Mouse (Mus musculus) intestine, postnatal 0 days (tissue): Measurements from ENCODE around the gene Gpc2. TPM values are rescaled to one million over a fixed set of nuclear protein-coding genes. Genes with fewer than 3 reads are reported as not detected.

Source experiments
- ATAC-seq: fragments of 200-750 bp; cut with Nextera tagmentation; 2 replicates; pipeline ENCODE4 v1.8.0; 2017; ENCODE audit warnings: mild to moderate bottlenecking, moderate TSS enrichment, moderate library complexity
- H3K27ac ChIP-seq: fragments of 300-500 bp; sonication (generic); 2 replicates; pipeline ENCODE4 v1.5.1; 2014; ENCODE audit warnings: mild to moderate bottlenecking, low read depth, low read length, moderate library complexity
- H3K27me3 ChIP-seq: fragments of 300-500 bp; sonication (generic); replicated peaks from 2 replicates; pipeline ENCODE4 v1.6.1; 2014; ENCODE audit warnings: low read length, mixed read lengths; ENCODE audit not compliant: control insufficient read depth, insufficient read depth
- H3K36me3 ChIP-seq: fragments of 300-500 bp; sonication (generic); 2 replicates; pipeline ENCODE4 v1.6.1; 2014; ENCODE audit warnings: mild to moderate bottlenecking, moderate library complexity; ENCODE audit not compliant: control insufficient read depth, insufficient read depth
- H3K4me1 ChIP-seq: fragments of 300-500 bp; sonication (generic); replicated peaks from 2 replicates; pipeline ENCODE4 v1.6.1; 2014; ENCODE audit warnings: antibody characterized with exemption, low read length, mixed read lengths; ENCODE audit not compliant: control insufficient read depth, insufficient read depth
- H3K4me2 ChIP-seq: fragments of 300-500 bp; sonication (generic); replicated peaks from 2 replicates; pipeline ENCODE4 v1.6.1; 2014; ENCODE audit warnings: low read depth, mild to moderate bottlenecking, moderate library complexity
- H3K4me3 ChIP-seq: fragments of 300-500 bp; sonication (generic); 2 replicates; pipeline ENCODE4 v1.5.1; 2014; ENCODE audit warnings: low read depth, low read length
- H3K9ac ChIP-seq: fragments of 300-500 bp; sonication (generic); 2 replicates; pipeline ENCODE4 v1.6.1; 2014; ENCODE audit warnings: mild to moderate bottlenecking, low read depth, low read length
- H3K9me3 ChIP-seq: fragments of 300-500 bp; sonication (generic); 2 replicates; pipeline ENCODE4 v1.6.1; 2016; ENCODE audit warnings: mixed run types; ENCODE audit not compliant: control insufficient read depth
- CTCF ChIP-seq: sonication (generic); IDR thresholded peaks from 2 replicates; pipeline ENCODE4 v1.5.1; 2016; ENCODE audit warnings: low read depth, mild to moderate bottlenecking, control low read depth, antibody characterized with exemption, moderate library complexity
- WGBS: fragments of 180-500 bp; shearing (Covaris S2); extraction: QIAGEN DNeasy Blood & Tissue Kit; methylation state at CpG from one replicate; pipeline ENCODE4 v1.1.7; 2014; 5-methylcytosine and 5-hydroxymethylcytosine counted together
- polyA plus RNA-seq: library from polyadenylated mRNA; unstranded; fragments of >200 nt; fragmentation: Nextera tagmentation; extraction: Ambion mirVana; gene quantifications from 2 replicates; pipeline ENCODE4 v1.2.1, GENCODE M21; 2015

Gpc2 gene
- polyA plus RNA-seq, 1 experiment from 2014 or later, result 1.4 TPM

DNA sequence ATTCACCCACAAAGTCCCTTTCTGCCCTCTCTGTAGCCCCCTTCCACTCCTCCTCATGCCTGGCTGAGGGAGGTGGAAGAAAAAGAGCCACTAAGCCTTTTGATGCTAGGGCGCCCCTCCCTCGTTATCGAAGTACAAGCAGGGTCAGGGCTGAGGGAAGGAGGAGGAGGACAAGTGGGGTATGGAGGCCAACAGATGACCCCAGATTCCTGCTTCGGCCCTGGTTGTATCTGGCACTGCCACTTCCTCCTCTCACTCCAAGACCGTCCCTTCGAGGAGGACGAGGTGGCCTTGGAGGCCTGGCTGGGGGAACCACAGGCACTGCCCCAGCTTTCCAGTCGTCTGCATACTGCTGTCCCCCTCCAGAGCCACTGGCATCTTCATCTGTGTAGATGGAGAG lies 5.6 kb downstream of the Gpc2 start:
- no peak for TF ChIP-seq CTCF
- Histone ChIP-seq H3K4me3 (no peak overlapping the region), H3K9ac (no peak overlapping the region), H3K27ac (no peak overlapping the region), H3K9me3 (no peaks in the 10 kb centered on the region), H3K27me3 (no peaks in the 10 kb centered on the region; the same call in 1 of the 2 replicates), H3K4me2 (no peak overlapping the region), H3K4me1 (no peaks in the 10 kb centered on the region), H3K36me3 (no peaks in the 10 kb centered on the region)
- ATAC-seq, result no peak
- WGBS, result 85% methylated on average over 8 of the region's 8 CpGs

GRCm38 (mm10) chr5:138272409-138272923 lies 7.3 kb downstream of the Gpc2 start, which contains the start of gene Gal3st4:
Gal3st4 (minus strand) TSS chr5:138272840.
- peak within 1 kb of the TSS; percentile 7; the same call in 1 of the 2 replicates for H3K9ac ChIP-seq
- 7% methylated on average over 12 of the region's 12 CpGs for WGBS
- no peak for ATAC-seq

DNA sequence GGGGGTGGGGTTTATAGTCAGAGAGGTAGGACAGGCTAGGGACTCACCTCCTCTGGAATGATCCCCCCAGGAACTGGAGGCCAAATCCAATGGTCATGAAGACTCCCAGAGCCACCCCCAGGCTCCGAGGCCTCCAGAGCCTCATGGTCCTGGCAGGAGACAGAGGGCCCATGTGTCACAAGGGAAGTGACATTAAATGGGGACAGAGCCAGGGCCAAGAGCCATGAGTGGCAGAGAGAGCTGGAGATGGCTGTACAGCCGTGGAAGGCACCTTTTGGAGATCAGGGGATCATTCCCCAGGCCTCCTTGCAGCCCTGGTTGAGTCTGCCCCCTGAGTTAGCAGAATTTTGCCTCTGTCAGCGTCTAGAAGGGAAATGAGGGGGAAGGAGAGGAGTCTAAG lies 8.6 kb downstream of the Gpc2 start:
- Histone ChIP-seq H3K27me3 (no peaks in the 10 kb centered on the region; the same call in 1 of the 2 replicates), H3K9me3 (no peaks in the 10 kb centered on the region), H3K4me1 (no peaks in the 10 kb centered on the region), H3K27ac (no peak overlapping the region), H3K4me3 (no peak overlapping the region), H3K36me3 (no peaks in the 10 kb centered on the region), H3K4me2 (no peak overlapping the region), H3K9ac (no peak overlapping the region)
- no peak for ATAC-seq
- no peak for TF ChIP-seq CTCF
- WGBS, result 82% methylated on average over 3 of the region's 3 CpGs

More at GRCm38 (mm10) chr5:138272409-138272923, 7.3 kb downstream of the Gpc2 start, which contains the start of gene Gal3st4:
- TF ChIP-seq CTCF, result peak; percentile 33
- Histone ChIP-seq H3K4me3 (peak within 1 kb of the TSS; percentile 12; the same call in 1 of the 2 replicates), H3K36me3 (no peaks in the 10 kb centered on the region), H3K27me3 (no peaks in the 10 kb centered on the region; the same call in 1 of the 2 replicates), H3K9me3 (no peaks in the 10 kb centered on the region), H3K27ac (no peak within 1 kb of the TSS), H3K4me2 (peak within 1 kb of the TSS; percentile 40), H3K4me1 (no peaks in the 10 kb centered on the region)

DNA sequence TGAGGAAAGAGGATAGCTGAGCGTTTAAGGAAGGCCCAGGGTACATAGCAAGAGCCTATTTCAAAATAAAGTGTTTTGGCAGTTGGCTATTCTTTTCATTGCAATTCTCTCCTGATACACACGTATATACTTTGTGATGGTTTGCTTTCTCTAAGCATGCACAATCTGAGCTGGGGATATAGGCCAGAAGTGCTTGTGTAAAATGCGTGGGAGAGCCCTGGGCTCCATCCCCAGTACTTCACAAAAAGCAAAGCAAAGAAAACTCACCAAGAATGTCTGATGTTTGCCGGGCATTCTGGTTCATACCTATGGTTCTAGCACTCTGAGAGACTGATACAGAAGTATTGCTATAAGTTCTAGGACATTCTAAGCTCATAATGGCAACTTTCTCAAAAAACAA lies 10.8 kb downstream of the Gpc2 start:
- Histone ChIP-seq H3K9me3 (no peaks in the 10 kb centered on the region), H3K9ac (no peak overlapping the region), H3K27ac (no peak overlapping the region), H3K4me3 (no peak overlapping the region), H3K4me1 (no peaks in the 10 kb centered on the region), H3K36me3 (no peaks in the 10 kb centered on the region), H3K27me3 (no peaks in the 10 kb centered on the region; the same call in 1 of the 2 replicates), H3K4me2 (no peak overlapping the region)
- TF ChIP-seq CTCF, result no peak
- no peak for ATAC-seq
- 80% methylated on average over 4 of the region's 4 CpGs for WGBS

DNA sequence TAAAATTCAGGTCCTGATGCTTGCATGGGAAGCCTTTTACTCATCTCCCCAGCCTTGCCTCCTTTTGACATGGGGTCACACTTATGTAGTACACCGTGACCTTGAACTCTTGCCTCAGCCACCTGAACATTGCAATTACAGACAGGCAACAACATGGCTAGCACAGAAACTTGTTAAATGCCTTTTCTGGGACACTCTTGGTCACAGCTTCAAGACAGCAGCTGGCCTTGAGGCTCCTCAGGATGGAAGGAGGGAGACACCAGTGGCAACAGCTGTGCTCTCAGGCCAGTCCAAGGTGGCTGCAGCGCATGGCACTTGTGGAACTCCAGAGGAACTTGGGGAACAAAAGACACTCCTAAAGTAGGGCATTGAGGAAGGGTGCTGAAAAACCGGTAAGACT lies 12.7 kb downstream of the Gpc2 start:
- Histone ChIP-seq H3K4me3 (no peak overlapping the region), H3K27ac (no peak overlapping the region), H3K4me1 (0 out of 2 replicates have a peak, but pooled peaks cover 4% of the 10 kb centered on the region), H3K9ac (no peak overlapping the region), H3K27me3 (no peaks in the 10 kb centered on the region), H3K36me3 (peaks cover under 1% of the 10 kb centered on the region; the same call in 1 of the 2 replicates), H3K9me3 (no peaks in the 10 kb centered on the region), H3K4me2 (no peak overlapping the region)
- no peak for TF ChIP-seq CTCF
- 90% methylated on average over 3 of the region's 3 CpGs for WGBS
- no peak for ATAC-seq

DNA sequence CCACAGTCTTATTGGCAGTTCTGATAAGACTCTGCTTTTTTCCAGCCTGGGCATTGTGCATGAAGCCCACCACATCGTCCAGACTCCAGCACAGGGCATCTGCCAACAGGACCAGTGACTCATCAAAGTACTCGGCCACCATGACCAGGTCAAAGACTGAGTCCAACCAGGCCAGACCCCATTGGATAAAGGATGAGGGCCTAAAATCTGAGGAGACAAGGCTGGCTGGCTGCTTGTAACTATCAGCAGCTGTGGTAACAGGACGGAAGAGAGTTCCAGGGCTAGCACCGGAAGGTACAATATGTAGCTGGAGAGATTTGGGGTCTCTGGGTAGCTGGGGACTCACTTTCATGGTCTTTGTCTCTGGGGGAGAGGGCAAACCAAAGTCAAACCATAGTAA lies 14.1 kb downstream of the Gpc2 start:
- H3K9me3 ChIP-seq, result no peaks in the 10 kb centered on the region
- WGBS, result 96% methylated on average over 4 of the region's 4 CpGs
- no peak for TF ChIP-seq CTCF
- H3K27me3 ChIP-seq, result no peaks in the 10 kb centered on the region
- no peak overlapping the region for H3K4me2 ChIP-seq
- H3K4me1 ChIP-seq, result 0 out of 2 replicates have a peak, but pooled peaks cover 4% of the 10 kb centered on the region
- no peak overlapping the region for H3K4me3 ChIP-seq
- H3K27ac ChIP-seq, result no peak overlapping the region
- H3K9ac ChIP-seq, result no peak overlapping the region
- peaks cover 14% of the 10 kb centered on the region for H3K36me3 ChIP-seq
- no peak for ATAC-seq

GRCm38 (mm10) chr5:138264207-138264578 lies 15.6 kb downstream of the Gpc2 start:
- no peak for ATAC-seq
- Histone ChIP-seq H3K27ac (no peak overlapping the region), H3K4me2 (peak overlapping the region; percentile 96)

More at GRCm38 (mm10) chr5:138264207-138264578, 15.6 kb downstream of the Gpc2 start:
- no peak for TF ChIP-seq CTCF
- Histone ChIP-seq H3K9me3 (no peaks in the 10 kb centered on the region), H3K9ac (peak overlapping the region; percentile 92), H3K36me3 (peaks cover 27% of the 10 kb centered on the region), H3K27me3 (no peaks in the 10 kb centered on the region), H3K4me3 (peak overlapping the region; percentile 82), H3K4me1 (0 out of 2 replicates have a peak, but pooled peaks cover 4% of the 10 kb centered on the region)
- 10% methylated on average over 6 of the region's 6 CpGs for WGBS
